Mouse (Mus musculus): Measurements from ENCODE around the gene Best1. TPM values are rescaled to one million over a fixed set of nuclear protein-coding genes. Genes with fewer than 3 reads are reported as not detected.
A peak's percentile ranks its signal among the peaks of the same experiment; 100 is the strongest.

Best1 gene
- polyA plus RNA-seq, 1 experiment from 2014 or later, result 0.36 TPM

DNA sequence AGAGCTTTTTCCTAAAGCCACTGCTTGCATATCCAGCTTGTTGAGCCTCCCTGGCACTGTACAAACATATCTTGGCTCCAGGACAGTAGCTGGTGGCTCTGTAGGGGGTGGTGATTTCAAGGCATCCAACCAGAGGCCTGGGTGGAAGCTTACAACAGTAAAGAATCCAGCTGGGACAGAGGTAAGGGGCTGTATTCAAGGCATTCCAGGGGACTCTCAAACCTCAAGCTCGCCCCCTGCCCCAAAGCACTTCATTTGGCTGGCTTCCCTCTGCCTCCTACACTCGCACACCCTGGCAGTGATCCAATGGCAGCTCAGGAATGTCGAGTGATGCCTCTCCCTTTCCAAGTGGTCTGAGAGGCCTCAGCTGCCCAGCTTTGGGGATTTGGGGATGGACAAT is 37.5 kb upstream of the Best1 start:
- H3K27me3 ChIP-seq (ENCODE audit: control insufficient read depth, insufficient read depth, low read length), result no peaks in the 10 kb centered on the region
- peak; percentile 59 for DNase-seq (ENCODE audit: low spot score)
- peak overlapping the region; percentile 2; the same call in 1 of the 2 replicates for H3K4me2 ChIP-seq (replicated peaks; ENCODE audit: low read depth)
- H3K4me1 ChIP-seq (replicated peaks; ENCODE audit: control insufficient read depth, insufficient read depth), result peaks cover 7% of the 10 kb centered on the region
- no peak for ATAC-seq (ENCODE audit: low FRiP score, low TSS enrichment)
- H3K9ac ChIP-seq (ENCODE audit: low read length), result 0 out of 2 replicates have a peak overlapping the region, but pooled peaks have one; percentile 8
- peak overlapping the region; percentile 20; the same call in 1 of the 2 replicates for H3K27ac ChIP-seq (replicated peaks)
- WGBS, result 13% methylated on average over 3 of the region's 3 CpGs
- no peak overlapping the region for H3K4me3 ChIP-seq (ENCODE audit: low read depth, low read length)
- TF ChIP-seq EP300 (optimal IDR thresholded peaks at IDR 0.05), result no peak
- peak; percentile 2; the same call in 1 of the 2 replicates for TF ChIP-seq CTCF (IDR thresholded peaks at IDR 0.05; ENCODE audit: low read depth)
- H3K36me3 ChIP-seq (ENCODE audit: control insufficient read depth, insufficient read depth, low read length), result no peaks in the 10 kb centered on the region
- no peaks in the 10 kb centered on the region for H3K9me3 ChIP-seq (ENCODE audit: control insufficient read depth, low read length)

DNA sequence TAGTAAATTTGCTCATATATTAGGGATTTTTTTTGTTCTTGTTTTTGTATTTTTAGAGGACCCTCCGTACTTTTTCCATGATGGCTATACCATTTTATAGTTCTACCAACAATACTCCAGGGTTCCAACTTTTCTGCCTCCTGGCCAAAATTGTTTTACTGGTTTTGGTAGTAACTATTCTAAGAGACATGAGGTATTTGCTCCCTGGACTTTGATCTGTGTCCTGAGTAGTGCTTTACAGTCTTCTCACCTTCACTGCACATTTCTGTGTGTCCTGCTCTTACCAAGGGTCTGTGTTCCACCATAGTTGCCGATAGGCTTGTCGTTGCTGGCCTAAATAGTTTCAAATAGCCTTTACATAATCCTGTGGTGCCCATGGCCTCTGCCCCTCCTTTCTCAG is 36.9 kb upstream of the Best1 start:
- Histone ChIP-seq H3K4me1 (replicated peaks; ENCODE audit: control insufficient read depth, insufficient read depth) (peaks cover 3% of the 10 kb centered on the region), H3K9ac (ENCODE audit: low read length) (0 out of 2 replicates have a peak overlapping the region, but pooled peaks have one; percentile 5), H3K4me3 (ENCODE audit: low read depth, low read length) (no peak overlapping the region), H3K9me3 (ENCODE audit: control insufficient read depth, low read length) (no peaks in the 10 kb centered on the region), H3K36me3 (ENCODE audit: control insufficient read depth, insufficient read depth, low read length) (no peaks in the 10 kb centered on the region), H3K27me3 (ENCODE audit: control insufficient read depth, insufficient read depth, low read length) (no peaks in the 10 kb centered on the region), H3K4me2 (replicated peaks; ENCODE audit: low read depth) (0 out of 2 replicates have a peak overlapping the region, but pooled peaks have one; percentile 2), H3K27ac (replicated peaks) (0 out of 2 replicates have a peak overlapping the region, but pooled peaks have one; percentile 20)
- no peak for TF ChIP-seq CTCF (IDR thresholded peaks at IDR 0.05; ENCODE audit: low read depth)
- TF ChIP-seq EP300 (optimal IDR thresholded peaks at IDR 0.05), result no peak
- 76% methylated on average over 3 of the region's 3 CpGs for WGBS
- DNase-seq (ENCODE audit: low spot score) (no peak), ATAC-seq (ENCODE audit: low FRiP score, low TSS enrichment) (no peak)

DNA sequence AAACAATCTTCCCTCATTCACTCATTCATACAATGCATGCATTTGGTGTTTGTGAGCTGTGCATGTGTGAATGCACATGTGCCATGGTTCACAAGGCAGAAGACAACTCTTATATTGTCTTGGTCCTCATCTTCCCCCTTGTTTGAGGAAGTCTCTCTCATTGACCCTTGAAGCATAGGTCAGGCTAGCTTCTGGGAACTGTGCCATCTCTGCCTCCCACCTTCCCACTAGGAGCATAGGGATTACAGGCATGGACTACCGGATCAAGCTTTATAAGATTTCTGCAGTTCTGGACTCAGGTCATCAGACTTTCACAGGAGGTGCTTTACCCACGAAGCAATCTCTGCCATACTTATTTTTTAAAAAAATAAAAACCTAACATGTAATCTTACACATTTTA is 36.1 kb upstream of the Best1 start:
- Histone ChIP-seq H3K4me3 (ENCODE audit: low read depth, low read length) (no peak overlapping the region), H3K4me2 (replicated peaks; ENCODE audit: low read depth) (no peak overlapping the region), H3K4me1 (replicated peaks; ENCODE audit: control insufficient read depth, insufficient read depth) (peaks cover 3% of the 10 kb centered on the region), H3K36me3 (ENCODE audit: control insufficient read depth, insufficient read depth, low read length) (no peaks in the 10 kb centered on the region; the same call in 1 of the 2 replicates), H3K9me3 (ENCODE audit: control insufficient read depth, low read length) (no peaks in the 10 kb centered on the region), H3K27ac (replicated peaks) (no peak overlapping the region), H3K9ac (ENCODE audit: low read length) (no peak overlapping the region), H3K27me3 (ENCODE audit: control insufficient read depth, insufficient read depth, low read length) (no peaks in the 10 kb centered on the region)
- WGBS, result 58% methylated on average over 2 of the region's 2 CpGs
- no peak for DNase-seq (ENCODE audit: low spot score)
- ATAC-seq (ENCODE audit: low FRiP score, low TSS enrichment), result no peak
- TF ChIP-seq EP300 (optimal IDR thresholded peaks at IDR 0.05) (no peak), CTCF (IDR thresholded peaks at IDR 0.05; ENCODE audit: low read depth) (no peak)

DNA sequence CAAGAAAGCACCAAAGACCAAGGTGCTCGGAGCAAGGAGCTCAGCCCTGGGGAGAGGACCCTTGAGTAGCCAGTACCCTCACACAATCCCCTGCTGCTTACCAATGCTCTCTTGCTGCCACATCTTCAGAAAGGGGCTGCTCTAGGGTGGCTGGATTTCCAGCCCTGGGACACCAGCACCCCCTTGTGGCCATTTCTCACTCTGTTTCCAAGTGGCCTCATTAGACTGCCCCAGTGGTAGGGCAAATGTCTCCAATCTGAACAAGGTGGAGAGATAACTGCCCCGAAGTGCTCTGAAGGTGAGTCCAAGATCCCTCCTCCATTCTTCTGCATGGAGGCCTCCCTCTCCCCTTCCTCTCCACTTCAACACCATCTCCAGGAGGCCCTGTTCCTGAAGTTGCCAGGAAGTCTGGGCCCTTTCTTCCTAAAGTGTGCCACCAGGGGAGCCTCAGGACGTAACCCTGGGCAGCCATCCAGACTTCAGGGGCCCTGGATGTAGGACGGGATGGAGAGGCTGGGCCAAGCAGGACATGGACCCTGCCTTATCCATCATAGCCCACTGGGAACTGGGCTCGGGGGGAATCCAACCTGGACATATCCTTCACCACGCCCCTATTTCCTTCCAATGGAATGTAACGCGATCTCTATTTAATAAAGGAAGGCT is 33.5 kb upstream of the Best1 start:
- H3K4me3 ChIP-seq (ENCODE audit: low read depth, low read length), result no peak overlapping the region
- peak overlapping the region; percentile 23; the same call in 1 of the 2 replicates for H3K9ac ChIP-seq (ENCODE audit: low read length)
- H3K27me3 ChIP-seq (ENCODE audit: control insufficient read depth, insufficient read depth, low read length), result no peaks in the 10 kb centered on the region
- H3K9me3 ChIP-seq (ENCODE audit: control insufficient read depth, low read length), result no peaks in the 10 kb centered on the region
- no peak overlapping the region for H3K4me2 ChIP-seq (replicated peaks; ENCODE audit: low read depth)
- DNase-seq (ENCODE audit: low spot score) (peak; percentile 88), ATAC-seq (ENCODE audit: low FRiP score, low TSS enrichment) (peak; percentile 80)
- H3K4me1 ChIP-seq (replicated peaks; ENCODE audit: control insufficient read depth, insufficient read depth), result peaks cover 3% of the 10 kb centered on the region
- peak; percentile 96 for TF ChIP-seq CTCF (IDR thresholded peaks at IDR 0.05; ENCODE audit: low read depth)
- no peak for TF ChIP-seq EP300 (optimal IDR thresholded peaks at IDR 0.05)
- WGBS, result 47% methylated on average over 8 of the region's 8 CpGs
- H3K36me3 ChIP-seq (ENCODE audit: control insufficient read depth, insufficient read depth, low read length), result no peaks in the 10 kb centered on the region; the same call in 1 of the 2 replicates
- no peak overlapping the region for H3K27ac ChIP-seq (replicated peaks)

DNA sequence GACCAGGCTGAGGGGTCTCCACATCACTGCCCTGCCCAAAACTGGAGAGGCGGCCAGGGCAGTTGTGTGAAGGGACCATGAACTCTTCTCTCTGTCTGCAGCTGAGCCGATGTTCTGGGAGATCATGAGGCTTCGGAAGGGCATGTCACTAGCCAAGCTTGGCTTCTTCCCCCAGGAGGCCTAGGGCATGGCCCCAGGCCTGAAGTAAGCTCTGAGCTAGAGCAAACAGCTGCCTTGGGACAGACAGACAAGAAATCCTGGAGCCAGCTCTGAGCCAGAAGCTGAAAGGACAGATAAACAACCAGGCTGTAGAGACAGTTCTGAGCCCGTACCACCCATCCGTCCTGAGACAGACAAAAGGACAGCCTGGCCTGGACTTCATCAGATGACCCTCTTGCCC is 32.9 kb upstream of the Best1 start:
- Histone ChIP-seq H3K4me3 (ENCODE audit: low read depth, low read length) (no peak overlapping the region), H3K9ac (ENCODE audit: low read length) (no peak overlapping the region), H3K4me1 (replicated peaks; ENCODE audit: control insufficient read depth, insufficient read depth) (peaks cover 3% of the 10 kb centered on the region), H3K9me3 (ENCODE audit: control insufficient read depth, low read length) (no peaks in the 10 kb centered on the region), H3K36me3 (ENCODE audit: control insufficient read depth, insufficient read depth, low read length) (no peaks in the 10 kb centered on the region; the same call in 1 of the 2 replicates), H3K27ac (replicated peaks) (no peak overlapping the region), H3K4me2 (replicated peaks; ENCODE audit: low read depth) (no peak overlapping the region), H3K27me3 (ENCODE audit: control insufficient read depth, insufficient read depth, low read length) (no peaks in the 10 kb centered on the region)
- no peak for ATAC-seq (ENCODE audit: low FRiP score, low TSS enrichment)
- no peak for DNase-seq (ENCODE audit: low spot score)
- 86% methylated on average over 5 of the region's 5 CpGs for WGBS
- TF ChIP-seq CTCF (IDR thresholded peaks at IDR 0.05; ENCODE audit: low read depth) (no peak), EP300 (optimal IDR thresholded peaks at IDR 0.05) (no peak)
